Mouse (Mus musculus) testis, adult 2 months (tissue): ENCODE results near the gene Bid.

ENCODE experiments used
- CTCF ChIP-seq: fragments of 200-500 bp; IDR thresholded peaks from 2 replicates; pipeline ENCODE4 v1.5.1; 2012; ENCODE audit warnings: low read depth, mild to moderate bottlenecking, inconsistent platforms, low read length, moderate library complexity; ENCODE audit not compliant: control insufficient read depth, insufficient read depth, insufficient replicate concordance
- POLR2A ChIP-seq: fragments of 200-500 bp; IDR thresholded peaks from 2 replicates; pipeline ENCODE4 v1.6.1; 2012; ENCODE audit warnings: low read depth, mild to moderate bottlenecking, inconsistent platforms, low read length, moderate library complexity; ENCODE audit not compliant: control insufficient read depth

GRCm38 (mm10) chr6:120941575-120941974, 24.9 kb upstream of the Bid start:
- TF ChIP-seq POLR2A (no peak), CTCF (no peak)
